Mouse (Mus musculus): ENCODE measurements around the gene Zfyve28. TPM values are rescaled to one million over a fixed set of nuclear protein-coding genes. Genes with fewer than 3 reads are reported as not detected.
A peak's percentile ranks its signal among the peaks of the same experiment; 100 is the strongest.

Gene Zfyve28
- polyA plus RNA-seq (2017; shearing (Covaris generic)), result 1 to 10 TPM; 4.4 to 4.5 TPM

- ATAC-seq, result peak; percentile 60
These were observed at the start of gene Zfyve28, which contains the start of gene Cfap99 for GRCm38 (mm10) chr5:34288154-34288716. Zfyve28 (minus strand) TSS chr5:34288449. Cfap99 (plus strand) TSS chr5:34288600.

GRCm38 (mm10) chr5:34336775-34337450, 48.7 kb upstream of the Zfyve28 start:
- ATAC-seq, result peak; percentile 56

- ATAC-seq, result peak; percentile 92
These were observed 48.0 kb upstream of the Zfyve28 start, which contains the start of gene Rnf4 for GRCm38 (mm10) chr5:34336097-34336774. Rnf4 (plus strand) TSS chr5:34336289.

- peak; percentile 11 for ATAC-seq
These were observed 47.4 kb upstream of the Zfyve28 start for GRCm38 (mm10) chr5:34335539-34336096.

- no peak for ATAC-seq
These were observed 45.8 kb upstream of the Zfyve28 start for GRCm38 (mm10) chr5:34334081-34334480.

GRCm38 (mm10) chr5:34330136-34330535, 41.9 kb upstream of the Zfyve28 start:
- ATAC-seq, result no peak

- no peak for ATAC-seq
These were observed 38.8 kb upstream of the Zfyve28 start for GRCm38 (mm10) chr5:34326875-34327576.

- ATAC-seq, result no peak
These were observed 38.0 kb upstream of the Zfyve28 start for GRCm38 (mm10) chr5:34326249-34326691.

GRCm38 (mm10) chr5:34325286-34325685, 37.0 kb upstream of the Zfyve28 start:
- ATAC-seq, result no peak

- no peak for ATAC-seq
These were observed 33.0 kb upstream of the Zfyve28 start for GRCm38 (mm10) chr5:34321236-34321635.

GRCm38 (mm10) chr5:34319491-34320034, 31.3 kb upstream of the Zfyve28 start:
- ATAC-seq, result no peak

GRCm38 (mm10) chr5:34309016-34309415, 20.8 kb upstream of the Zfyve28 start:
- no peak for ATAC-seq

- ATAC-seq, result no peak
These were observed 14.1 kb upstream of the Zfyve28 start for GRCm38 (mm10) chr5:34302377-34302776.

- no peak for ATAC-seq
These were observed 10.8 kb upstream of the Zfyve28 start for GRCm38 (mm10) chr5:34298937-34299535.

GRCm38 (mm10) chr5:34298061-34298460, 9.8 kb upstream of the Zfyve28 start:
- ATAC-seq, result no peak

- no peak for ATAC-seq
These were observed 6.9 kb upstream of the Zfyve28 start for GRCm38 (mm10) chr5:34295141-34295540.

GRCm38 (mm10) chr5:34294696-34295095, 6.4 kb upstream of the Zfyve28 start:
- ATAC-seq, result no peak

- ATAC-seq, result no peak
These were observed 5.1 kb upstream of the Zfyve28 start for GRCm38 (mm10) chr5:34293363-34293762.

- no peak for ATAC-seq
These were observed 1.0 kb upstream of the Zfyve28 start for GRCm38 (mm10) chr5:34289286-34289685.

- ATAC-seq, result no peak
These were observed 457 bp downstream of the Zfyve28 start for GRCm38 (mm10) chr5:34287838-34288145.

- no peak for ATAC-seq
These were observed 1.0 kb downstream of the Zfyve28 start for GRCm38 (mm10) chr5:34287001-34287837.
